Comparison of ENCODE assay signal across 9 mouse cellular contexts in genomic region chr17:45871666-45872653, GRCm38 (mm10).
DNase-seq lines count a peak whose midpoint lies in the region; ATAC-seq and TF ChIP-seq lines count a peak whose summit lies in the region.
"Had no signal": no experiment of that assay in that cellular context is flagged by ENCODE, and none has a peak within 500 bp of the region (broad histone marks: within the 10 kb centered on the region; RNA-seq: fewer than 3 reads in every experiment).

No protein-coding gene starts in this region.

- H3K36me3 ChIP-seq in lung, embryonic 14.5 days (ENCODE audit: insufficient read depth), result no peaks in the 10 kb centered on the region
- H3K36me3 ChIP-seq in embryonic facial prominence, embryonic 14.5 days (ENCODE audit: control insufficient read depth, insufficient read depth, low read length), result no peaks in the 10 kb centered on the region
- H3K36me3 ChIP-seq in kidney, postnatal 0 days (ENCODE audit: insufficient read depth, low read length), result no peaks in the 10 kb centered on the region
- H3K36me3 ChIP-seq: neural tube, embryonic 12.5 days had no signal

- peak; percentile 66 for DNase-seq in lung, embryonic 14.5 days
- no peak for DNase-seq in lung, postnatal 36 days
- DNase-seq in embryonic facial prominence, embryonic 14.5 days (ENCODE audit: low spot score), result peak; percentile 58
- peak; percentile 72 for DNase-seq in kidney, postnatal 0 days (ENCODE audit: low spot score)
- DNase-seq in retina, postnatal 7 days (ENCODE audit: low read depth, low spot score), result peak; percentile 71
- DNase-seq in spleen, postnatal 4 days (ENCODE audit: low spot score in 2 of 2), result no peak
- DNase-seq in yolk sac, embryonic 10.5 days (ENCODE audit: low spot score), result no peak

- H3K9me3 ChIP-seq in lung, embryonic 14.5 days (ENCODE audit: low read depth, low read length), result peaks cover 4% of the 10 kb centered on the region; the same call in 1 of the 2 replicates
- no peaks in the 10 kb centered on the region for H3K9me3 ChIP-seq in embryonic facial prominence, embryonic 14.5 days (ENCODE audit: control insufficient read depth, low read length)
- H3K9me3 ChIP-seq in kidney, postnatal 0 days (replicated peaks; ENCODE audit: low read length), result no peaks in the 10 kb centered on the region
- H3K9me3 ChIP-seq: neural tube, embryonic 12.5 days had no signal

- ATAC-seq in lung, embryonic 14.5 days (ENCODE audit: insufficient read depth), result no peak
- ATAC-seq in embryonic facial prominence, embryonic 14.5 days (ENCODE audit: low read depth), result peak; percentile 66
- ATAC-seq in kidney, postnatal 0 days (replicated peaks; ENCODE audit: low FRiP score, low read depth), result peak; percentile 33; the same call in 1 of the 2 replicates
- ATAC-seq in megakaryocyte-erythroid progenitor cell, adult 5-6 weeks (replicated peaks; ENCODE audit: low FRiP score, low TSS enrichment, poor library complexity, severe bottlenecking), result no peak

- peaks cover 17% of the 10 kb centered on the region; the same call in 1 of the 2 replicates for H3K27me3 ChIP-seq in lung, embryonic 14.5 days (ENCODE audit: insufficient read depth, low read length)
- peaks cover 27% of the 10 kb centered on the region for H3K27me3 ChIP-seq in embryonic facial prominence, embryonic 14.5 days (replicated peaks; ENCODE audit: control insufficient read depth, insufficient read depth, low read length)
- H3K27me3 ChIP-seq in kidney, postnatal 0 days (ENCODE audit: insufficient read depth, low read length), result no peaks in the 10 kb centered on the region

- WGBS in lung, embryonic 14.5 days, result 31% methylated on average over 22 of the region's 22 CpGs
- WGBS in embryonic facial prominence, embryonic 14.5 days, result 42% methylated on average over 22 of the region's 22 CpGs
- 34% methylated on average over 22 of the region's 22 CpGs for WGBS in kidney, postnatal 0 days

- no peak overlapping the region for H3K4me2 ChIP-seq in lung, embryonic 14.5 days
- H3K4me2 ChIP-seq in embryonic facial prominence, embryonic 14.5 days (ENCODE audit: low read depth, low read length), result peak overlapping the region; percentile 8; the same call in 1 of the 2 replicates
- no peak overlapping the region for H3K4me2 ChIP-seq in kidney, postnatal 0 days (ENCODE audit: low read length)

- TF ChIP-seq CTCF in lung, embryonic 14.5 days (IDR thresholded peaks at IDR 0.05; ENCODE audit: low read depth), result no peak
- no peak for TF ChIP-seq CTCF in kidney, postnatal 0 days (IDR thresholded peaks at IDR 0.05; ENCODE audit: low read depth)

- H3K4me3 ChIP-seq in lung, embryonic 14.5 days (ENCODE audit: low read depth, low read length), result no peak overlapping the region
- no peak overlapping the region for H3K4me3 ChIP-seq in embryonic facial prominence, embryonic 14.5 days (ENCODE audit: low read depth, low read length)
- H3K4me3 ChIP-seq in kidney, postnatal 0 days (replicated peaks; ENCODE audit: low read depth, low read length), result no peak overlapping the region
- H3K4me3 ChIP-seq: neural tube, embryonic 12.5 days had no signal

- peaks cover 23% of the 10 kb centered on the region for H3K4me1 ChIP-seq in lung, embryonic 14.5 days (ENCODE audit: insufficient read depth)
- H3K4me1 ChIP-seq in embryonic facial prominence, embryonic 14.5 days (ENCODE audit: control insufficient read depth, insufficient read depth, low read length), result peaks cover 21% of the 10 kb centered on the region
- peaks cover 17% of the 10 kb centered on the region; the same call in 1 of the 2 replicates for H3K4me1 ChIP-seq in kidney, postnatal 0 days (replicated peaks; ENCODE audit: insufficient read depth, low read length)

- no peak overlapping the region for H3K9ac ChIP-seq in lung, embryonic 14.5 days
- no peak overlapping the region for H3K9ac ChIP-seq in embryonic facial prominence, embryonic 14.5 days (ENCODE audit: low read depth, low read length)
- no peak overlapping the region for H3K9ac ChIP-seq in kidney, postnatal 0 days (ENCODE audit: low read depth, low read length)
- H3K9ac ChIP-seq: neural tube, embryonic 12.5 days had no signal

- H3K27ac ChIP-seq in lung, embryonic 14.5 days (ENCODE audit: low read depth), result peak overlapping the region; percentile 55
- no peak overlapping the region for H3K27ac ChIP-seq in embryonic facial prominence, embryonic 14.5 days (replicated peaks; ENCODE audit: low read depth, low read length)
- no peak overlapping the region; the same call in 1 of the 2 replicates for H3K27ac ChIP-seq in kidney, postnatal 0 days
- H3K27ac ChIP-seq: neural tube, embryonic 12.5 days had no signal

Comparison
In these comparisons a context has a peak if more than half of its experiments do, and no peak if none do; other contexts are left out.
1. DNase-seq: peak in lung, embryonic 14.5 days (single experiment), embryonic facial prominence, embryonic 14.5 days (single experiment), kidney, postnatal 0 days (single experiment) and retina, postnatal 7 days (single experiment); none in lung, postnatal 36 days (single experiment), spleen, postnatal 4 days (0 of 2) and yolk sac, embryonic 10.5 days (single experiment).
2. ATAC-seq: peak in embryonic facial prominence, embryonic 14.5 days (single experiment) and kidney, postnatal 0 days (single experiment); none in lung, embryonic 14.5 days (single experiment) and megakaryocyte-erythroid progenitor cell, adult 5-6 weeks (single experiment).